Comparison of ENCODE assay signal across 7 mouse cellular contexts in the genomic region with DNA sequence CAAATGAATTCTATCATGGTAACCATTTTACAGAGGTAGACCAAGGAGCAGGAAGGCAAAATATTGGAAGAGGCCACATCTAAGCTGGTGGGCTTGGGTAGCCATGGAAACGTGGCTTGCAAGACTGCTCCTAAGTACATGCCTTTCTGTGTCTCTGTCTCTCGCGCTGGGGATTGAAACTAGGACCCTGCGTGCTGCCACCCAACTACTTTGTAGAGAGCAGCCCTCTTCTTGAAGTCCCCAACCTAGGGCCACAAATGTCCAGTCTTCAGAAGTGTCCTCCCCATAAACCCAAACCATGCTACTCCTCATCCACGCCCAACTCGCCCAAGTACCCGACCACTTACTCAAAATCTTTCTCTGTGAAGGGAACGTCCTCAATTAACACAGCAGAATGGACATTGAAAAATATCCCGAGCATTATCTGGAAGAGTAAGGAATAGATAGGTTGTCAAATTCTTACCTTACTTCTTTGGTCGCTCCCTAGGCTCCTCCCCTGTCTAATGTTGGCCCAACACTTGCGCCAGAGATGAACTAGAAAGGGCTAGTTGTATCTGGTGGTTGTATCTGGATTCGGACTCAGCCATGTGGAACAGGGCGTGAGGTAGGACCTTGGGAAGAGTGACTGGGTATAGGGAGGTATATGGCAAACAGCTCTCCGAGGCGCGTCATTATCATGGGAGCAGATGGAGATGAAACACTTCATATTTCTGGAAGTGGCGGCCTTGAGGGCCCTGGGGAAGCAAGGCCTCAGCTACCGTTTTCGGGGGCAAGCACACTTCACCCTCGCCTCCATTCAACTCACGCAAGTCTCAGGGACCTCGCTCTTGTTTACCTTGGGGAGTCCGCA. TPM values are rescaled to one million over a fixed set of nuclear protein-coding genes. Genes with fewer than 3 reads are reported as not detected.
A peak's percentile ranks its signal among the peaks of the same experiment; 100 is the strongest.
DNase-seq lines count a peak whose midpoint lies in the region; ATAC-seq and TF ChIP-seq lines count a peak whose summit lies in the region.

No protein-coding gene starts in this region.

- TF ChIP-seq CTCF in testis, adult 2 months (IDR thresholded peaks at IDR 0.05; ENCODE audit: control insufficient read depth, insufficient read depth, insufficient replicate concordance, low read depth, low read length): no peak

- no peak for TF ChIP-seq POLR2A in testis, adult 2 months (IDR thresholded peaks at IDR 0.05; ENCODE audit: control insufficient read depth, low read depth, low read length)

- peaks cover 9% of the 10 kb centered on the region for H3K4me1 ChIP-seq in testis, adult 2 months (ENCODE audit: control insufficient read depth, insufficient read depth, low read length)
- peaks cover 34% of the 10 kb centered on the region for H3K4me1 ChIP-seq in hindbrain, embryonic 14.5 days (replicated peaks; ENCODE audit: control insufficient read depth, insufficient read depth, low read length)
- peaks cover 51% of the 10 kb centered on the region for H3K4me1 ChIP-seq in liver, embryonic 13.5 days (replicated peaks)

- H3K27me3 ChIP-seq in testis, adult 2 months (ENCODE audit: control insufficient read depth, insufficient read depth, low read length): no peaks in the 10 kb centered on the region
- no peaks in the 10 kb centered on the region for H3K27me3 ChIP-seq in hindbrain, embryonic 14.5 days (ENCODE audit: control insufficient read depth, insufficient read depth, low read length)
- H3K27me3 ChIP-seq in liver, embryonic 13.5 days: no peaks in the 10 kb centered on the region

- no peak for DNase-seq in testis, postnatal 14 days (ENCODE audit: low spot score)
- DNase-seq in cerebellum, postnatal 36 days: peak; percentile 22 to 30
- no peak for DNase-seq in hindbrain, embryonic 14.5 days (ENCODE audit: low spot score)
- no peak for DNase-seq in liver, embryonic 13.5 days
- no peak for DNase-seq in urinary bladder, postnatal 25 days (ENCODE audit: low spot score)

- H3K36me3 ChIP-seq in testis, adult 2 months (ENCODE audit: control insufficient read depth, insufficient read depth, low read length): no peaks in the 10 kb centered on the region
- H3K36me3 ChIP-seq in hindbrain, embryonic 14.5 days (replicated peaks; ENCODE audit: control insufficient read depth, insufficient read depth): peaks cover 19% of the 10 kb centered on the region
- H3K36me3 ChIP-seq in liver, embryonic 13.5 days: peaks cover 20% of the 10 kb centered on the region

- H3K9ac ChIP-seq in hindbrain, embryonic 14.5 days: peak overlapping the region; percentile 74
- H3K9ac ChIP-seq in liver, embryonic 13.5 days: peak overlapping the region; percentile 97

- peak overlapping the region; percentile 95 for H3K27ac ChIP-seq in testis, adult 2 months (ENCODE audit: control insufficient read depth, insufficient read depth, low read depth, low read length)
- peak overlapping the region; percentile 95 for H3K27ac ChIP-seq in hindbrain, embryonic 14.5 days
- H3K27ac ChIP-seq in liver, embryonic 13.5 days: peak overlapping the region; percentile 96

- ATAC-seq in hindbrain, embryonic 14.5 days (ENCODE audit: low FRiP score): no peak
- ATAC-seq in liver, embryonic 13.5 days (ENCODE audit: low read depth): no peak
- ATAC-seq in megakaryocyte progenitor cell, adult 5-6 weeks (replicated peaks; ENCODE audit: poor library complexity): no peak

- 12% methylated on average over 23 of the region's 23 CpGs for WGBS in hindbrain, embryonic 14.5 days
- 5% methylated on average over 23 of the region's 23 CpGs for WGBS in liver, embryonic 13.5 days (ENCODE audit: insufficient replicate concordance)

- H3K4me3 ChIP-seq in testis, adult 2 months (ENCODE audit: control insufficient read depth, low read depth, low read length): peak overlapping the region; percentile 90
- H3K4me3 ChIP-seq in hindbrain, embryonic 14.5 days (replicated peaks; ENCODE audit: low read length): peak overlapping the region; percentile 60
- peak overlapping the region; percentile 95 for H3K4me3 ChIP-seq in liver, embryonic 13.5 days (replicated peaks)

- no peaks in the 10 kb centered on the region for H3K9me3 ChIP-seq in hindbrain, embryonic 14.5 days (ENCODE audit: control insufficient read depth, low read length)
- H3K9me3 ChIP-seq in liver, embryonic 13.5 days (replicated peaks): no peaks in the 10 kb centered on the region

- peak overlapping the region; percentile 100 for H3K4me2 ChIP-seq in hindbrain, embryonic 14.5 days (replicated peaks)
- peak overlapping the region; percentile 95 for H3K4me2 ChIP-seq in liver, embryonic 13.5 days

RNA-seq across cellular contexts. Expression of gene Gm21988, which starts 0.8 kb away (rescaled TPM):
- 3.4 and 3.7 TPM in 2 replicates for polyA plus RNA-seq in testis, adult 2 months (2012; rRNA removed)
- 12.6 and 15.9 TPM in 2 replicates for polyA plus RNA-seq in hindbrain, embryonic 14.5 days (2014; fragmentation: Nextera tagmentation; extraction: Ambion mirVana)
- 6.5 and 7.1 TPM in 2 replicates for polyA plus RNA-seq in liver, embryonic 13.5 days (2015; fragmentation: Nextera tagmentation; extraction: Ambion mirVana)
- total RNA-seq in megakaryocyte progenitor cell, adult 5-6 weeks (2015): 3.4 and 4.1 TPM in 2 replicates
- 0.10 and 2.4 TPM in 2 replicates for total RNA-seq in megakaryocyte progenitor cell, adult 5-6 weeks (2017)

RNA-seq across cellular contexts. Expression of gene Rnasek, which starts 0.8 kb away (rescaled TPM):
- 112 and 119 TPM in 2 replicates for polyA plus RNA-seq in testis, adult 2 months (2012; rRNA removed)
- 342 and 388 TPM in 2 replicates for polyA plus RNA-seq in hindbrain, embryonic 14.5 days (2014; fragmentation: Nextera tagmentation; extraction: Ambion mirVana)
- 155 and 175 TPM in 2 replicates for polyA plus RNA-seq in liver, embryonic 13.5 days (2015; fragmentation: Nextera tagmentation; extraction: Ambion mirVana)
- 134 and 151 TPM in 2 replicates for total RNA-seq in megakaryocyte progenitor cell, adult 5-6 weeks (2015)
- total RNA-seq in megakaryocyte progenitor cell, adult 5-6 weeks (2017): 19.3 and 29.4 TPM in 2 replicates

RNA-seq across cellular contexts. Expression of gene 0610010K14Rik, which starts 1.1 kb away (rescaled TPM):
- 26.6 and 27.7 TPM in 2 replicates for polyA plus RNA-seq in testis, adult 2 months (2012; rRNA removed)
- 155 and 161 TPM in 2 replicates for polyA plus RNA-seq in hindbrain, embryonic 14.5 days (2014; fragmentation: Nextera tagmentation; extraction: Ambion mirVana)
- polyA plus RNA-seq in liver, embryonic 13.5 days (2015; fragmentation: Nextera tagmentation; extraction: Ambion mirVana): 82.5 and 85.7 TPM in 2 replicates
- 73.4 and 77.3 TPM in 2 replicates for total RNA-seq in megakaryocyte progenitor cell, adult 5-6 weeks (2015)
- total RNA-seq in megakaryocyte progenitor cell, adult 5-6 weeks (2017): 24.4 and 31.2 TPM in 2 replicates

RNA-seq across cellular contexts. Expression of gene Bcl6b, which starts 9.2 kb away (rescaled TPM):
- polyA plus RNA-seq in testis, adult 2 months (2012; rRNA removed): 1.9 and 2.3 TPM in 2 replicates
- polyA plus RNA-seq in hindbrain, embryonic 14.5 days (2014; fragmentation: Nextera tagmentation; extraction: Ambion mirVana): 5.0 and 5.2 TPM in 2 replicates
- polyA plus RNA-seq in liver, embryonic 13.5 days (2015; fragmentation: Nextera tagmentation; extraction: Ambion mirVana): 1.6 and 1.8 TPM in 2 replicates
- total RNA-seq in megakaryocyte progenitor cell, adult 5-6 weeks (2015): 0.17 TPM in 1 of 2 replicates, not detected in the other
- not detected in 2 replicates for total RNA-seq in megakaryocyte progenitor cell, adult 5-6 weeks (2017)

RNA-seq across cellular contexts. Expression of gene Alox12, which starts 16.3 kb away (rescaled TPM):
- polyA plus RNA-seq in testis, adult 2 months (2012; rRNA removed): 4.2 and 4.8 TPM in 2 replicates
- 1.7 and 2.1 TPM in 2 replicates for polyA plus RNA-seq in hindbrain, embryonic 14.5 days (2014; fragmentation: Nextera tagmentation; extraction: Ambion mirVana)
- polyA plus RNA-seq in liver, embryonic 13.5 days (2015; fragmentation: Nextera tagmentation; extraction: Ambion mirVana): 19.5 and 21.6 TPM in 2 replicates
- total RNA-seq in megakaryocyte progenitor cell, adult 5-6 weeks (2015): 0.27 TPM in 1 of 2 replicates, not detected in the other
- total RNA-seq in megakaryocyte progenitor cell, adult 5-6 weeks (2017): not detected in 2 replicates

Comparison
In these comparisons a context has a peak if more than half of its experiments do, and no peak if none do; other contexts are left out.
1. DNase-seq: peak in cerebellum, postnatal 36 days (2 of 2); none in testis, postnatal 14 days (single experiment), hindbrain, embryonic 14.5 days (single experiment), liver, embryonic 13.5 days (single experiment) and urinary bladder, postnatal 25 days (single experiment).
2. Peak in every context shown above with its lines, with median percentiles within 50 percentile points of each other: H3K27ac ChIP-seq and H3K4me3 ChIP-seq.